Mouse (Mus musculus): ENCODE measurements around the gene Tmem259. TPM values are rescaled to one million over a fixed set of nuclear protein-coding genes. Genes with fewer than 3 reads are reported as not detected.

Tmem259 gene
- total RNA-seq, 1 experiment = 127 TPM

DNA sequence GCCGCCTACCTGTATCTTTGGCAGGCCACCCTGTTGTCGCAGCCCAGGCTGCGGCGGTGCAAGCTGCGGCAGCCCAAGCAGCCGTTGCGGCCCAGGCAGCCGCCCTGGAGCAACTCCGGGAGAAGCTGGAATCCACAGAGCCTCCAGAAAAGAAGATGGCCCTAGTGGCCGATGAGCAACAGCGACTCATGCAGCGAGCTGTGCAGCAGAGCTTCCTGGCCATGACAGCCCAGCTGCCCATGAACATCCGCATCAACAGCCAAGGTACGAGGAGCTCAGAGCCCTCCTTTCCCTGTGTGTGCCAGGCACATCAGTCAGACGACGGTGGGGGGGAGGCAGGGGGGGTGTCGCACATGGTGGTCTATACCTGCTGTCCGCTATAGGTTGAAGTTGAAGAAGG lies 33.5 kb downstream of the Tmem259 start:
- Histone ChIP-seq H3K4me3 (ENCODE audit: insufficient read depth in 1 of 2, low read depth in 1 of 2, low read length in 2 of 2, poor library complexity in 1 of 2, severe bottlenecking in 1 of 2) (no peak overlapping the region; a peak in 1 of 4 replicates), H3K9ac (ENCODE audit: insufficient read depth, low read depth, low read length, poor library complexity, severe bottlenecking) (no peak overlapping the region), H3K4me1 (ENCODE audit: control insufficient read depth in 2 of 2, insufficient read depth in 2 of 2, low read length in 2 of 2, poor library complexity in 1 of 2) (peaks cover 0 to 12% of the 10 kb centered on the region in 2 experiments; a peak in 2 of 4 replicates), H3K9me3 (ENCODE audit: control insufficient read depth, insufficient read depth, low read depth, low read length) (no peaks in the 10 kb centered on the region), H3K27ac (ENCODE audit: insufficient read depth, low read depth, low read length, poor library complexity, severe bottlenecking) (no peak overlapping the region), H3K36me3 (ENCODE audit: control insufficient read depth, insufficient read depth, low read length, poor library complexity, severe bottlenecking) (peaks cover 2% of the 10 kb centered on the region; the same call in 1 of the 2 replicates)
- TF ChIP-seq CHD2 (IDR thresholded peaks at IDR 0.05; ENCODE audit: low read depth, low read length) (no peak), ZNF384 (IDR thresholded peaks at IDR 0.05; ENCODE audit: low read depth, low read length) (no peak), ZC3H11A (IDR thresholded peaks at IDR 0.05; ENCODE audit: borderline replicate concordance, low read depth, low read length) (no peak), HCFC1 (IDR thresholded peaks at IDR 0.05; ENCODE audit: borderline replicate concordance, insufficient read depth, low read length) (no peak), MAFK (IDR thresholded peaks at IDR 0.05; ENCODE audit: insufficient read depth, low read depth, low read length) (no peak)
- in situ Hi-C loops (cut with MboI; ENCODE audit: low sequenced_read_pairs in 2 of 2, unreplicated experiment in 2 of 2) = no loop called here
- DNase-seq (ENCODE audit: low read depth, low spot score) = no peak

DNA sequence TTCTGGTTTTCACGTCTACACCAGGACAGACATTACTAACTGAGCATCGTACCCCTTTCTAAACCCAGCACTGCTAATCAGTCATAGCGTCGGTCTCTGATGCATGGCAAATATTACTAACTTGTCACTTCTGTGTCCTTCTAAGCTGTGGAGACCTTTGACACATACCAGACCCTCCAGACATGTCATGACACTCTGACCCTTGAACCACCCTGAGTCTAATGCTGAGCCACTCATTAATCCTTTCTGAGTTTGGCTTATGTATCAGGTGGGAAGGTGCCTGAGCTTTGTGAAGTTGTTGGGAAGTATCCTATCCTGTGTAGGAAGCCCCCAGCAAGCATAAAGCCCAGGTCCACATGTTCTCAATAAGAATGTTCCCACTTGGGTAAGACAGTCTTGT lies 34.3 kb downstream of the Tmem259 start:
- Histone ChIP-seq H3K4me1 (ENCODE audit: control insufficient read depth in 2 of 2, insufficient read depth in 2 of 2, low read length in 2 of 2, poor library complexity in 1 of 2) (peaks cover 0 to 10% of the 10 kb centered on the region in 2 experiments; a peak in 1 of 4 replicates), H3K4me3 (ENCODE audit: insufficient read depth in 1 of 2, low read depth in 1 of 2, low read length in 2 of 2, poor library complexity in 1 of 2, severe bottlenecking in 1 of 2) (no peak overlapping the region), H3K36me3 (ENCODE audit: control insufficient read depth, insufficient read depth, low read length, poor library complexity, severe bottlenecking) (peaks cover 2% of the 10 kb centered on the region; the same call in 1 of the 2 replicates), H3K27ac (ENCODE audit: insufficient read depth, low read depth, low read length, poor library complexity, severe bottlenecking) (no peak overlapping the region), H3K9ac (ENCODE audit: insufficient read depth, low read depth, low read length, poor library complexity, severe bottlenecking) (no peak overlapping the region), H3K9me3 (ENCODE audit: control insufficient read depth, insufficient read depth, low read depth, low read length) (no peaks in the 10 kb centered on the region)
- DNase-seq (ENCODE audit: low read depth, low spot score) = no peak
- TF ChIP-seq ZNF384 (IDR thresholded peaks at IDR 0.05; ENCODE audit: low read depth, low read length) (no peak), CHD2 (IDR thresholded peaks at IDR 0.05; ENCODE audit: low read depth, low read length) (no peak), MAFK (IDR thresholded peaks at IDR 0.05; ENCODE audit: insufficient read depth, low read depth, low read length) (no peak), ZC3H11A (IDR thresholded peaks at IDR 0.05; ENCODE audit: borderline replicate concordance, low read depth, low read length) (no peak), HCFC1 (IDR thresholded peaks at IDR 0.05; ENCODE audit: borderline replicate concordance, insufficient read depth, low read length) (no peak)
- in situ Hi-C loops (cut with MboI; ENCODE audit: low sequenced_read_pairs in 2 of 2, unreplicated experiment in 2 of 2) = no loop called here

DNA sequence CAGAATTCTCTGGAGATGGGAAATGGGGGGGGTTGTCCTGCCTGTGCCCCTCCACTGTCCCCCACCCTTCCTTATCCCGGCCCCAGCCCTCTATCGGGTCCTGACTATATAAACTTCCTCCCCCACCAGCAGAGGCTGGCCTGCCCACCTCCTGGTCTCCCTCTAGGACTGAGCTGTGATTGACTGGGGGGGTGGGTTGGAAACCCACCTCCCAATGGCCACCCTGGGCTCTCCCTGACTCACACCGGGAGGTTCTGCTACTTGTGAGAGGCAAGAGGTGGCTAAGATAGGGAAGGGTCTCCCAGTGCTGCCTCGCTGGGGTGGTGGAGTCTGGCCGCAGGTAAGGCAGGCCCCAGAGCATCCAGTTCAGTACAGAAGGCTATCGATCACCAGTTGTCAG lies 36.6 kb downstream of the Tmem259 start:
- in situ Hi-C loops (cut with MboI; ENCODE audit: low sequenced_read_pairs in 2 of 2, unreplicated experiment in 2 of 2) = no loop called here
- no peak for DNase-seq (ENCODE audit: low read depth, low spot score)
- no peak overlapping the region for H3K9ac ChIP-seq (ENCODE audit: insufficient read depth, low read depth, low read length, poor library complexity, severe bottlenecking)
- peaks cover 2% of the 10 kb centered on the region; the same call in 1 of the 2 replicates for H3K36me3 ChIP-seq (ENCODE audit: control insufficient read depth, insufficient read depth, low read length, poor library complexity, severe bottlenecking)
- H3K9me3 ChIP-seq (ENCODE audit: control insufficient read depth, insufficient read depth, low read depth, low read length) = no peaks in the 10 kb centered on the region
- H3K27ac ChIP-seq (ENCODE audit: insufficient read depth, low read depth, low read length, poor library complexity, severe bottlenecking) = no peak overlapping the region
- H3K4me1 ChIP-seq (ENCODE audit: control insufficient read depth in 2 of 2, insufficient read depth in 2 of 2, low read length in 2 of 2, poor library complexity in 1 of 2) = peaks cover 0 to 10% of the 10 kb centered on the region in 2 experiments; a peak in 1 of 4 replicates
- TF ChIP-seq CHD2 (IDR thresholded peaks at IDR 0.05; ENCODE audit: low read depth, low read length) (no peak), ZC3H11A (IDR thresholded peaks at IDR 0.05; ENCODE audit: borderline replicate concordance, low read depth, low read length) (no peak), ZNF384 (IDR thresholded peaks at IDR 0.05; ENCODE audit: low read depth, low read length) (no peak), MAFK (IDR thresholded peaks at IDR 0.05; ENCODE audit: insufficient read depth, low read depth, low read length) (no peak), HCFC1 (IDR thresholded peaks at IDR 0.05; ENCODE audit: borderline replicate concordance, insufficient read depth, low read length) (no peak)
- no peak overlapping the region for H3K4me3 ChIP-seq (ENCODE audit: insufficient read depth in 1 of 2, low read depth in 1 of 2, low read length in 2 of 2, poor library complexity in 1 of 2, severe bottlenecking in 1 of 2)

DNA sequence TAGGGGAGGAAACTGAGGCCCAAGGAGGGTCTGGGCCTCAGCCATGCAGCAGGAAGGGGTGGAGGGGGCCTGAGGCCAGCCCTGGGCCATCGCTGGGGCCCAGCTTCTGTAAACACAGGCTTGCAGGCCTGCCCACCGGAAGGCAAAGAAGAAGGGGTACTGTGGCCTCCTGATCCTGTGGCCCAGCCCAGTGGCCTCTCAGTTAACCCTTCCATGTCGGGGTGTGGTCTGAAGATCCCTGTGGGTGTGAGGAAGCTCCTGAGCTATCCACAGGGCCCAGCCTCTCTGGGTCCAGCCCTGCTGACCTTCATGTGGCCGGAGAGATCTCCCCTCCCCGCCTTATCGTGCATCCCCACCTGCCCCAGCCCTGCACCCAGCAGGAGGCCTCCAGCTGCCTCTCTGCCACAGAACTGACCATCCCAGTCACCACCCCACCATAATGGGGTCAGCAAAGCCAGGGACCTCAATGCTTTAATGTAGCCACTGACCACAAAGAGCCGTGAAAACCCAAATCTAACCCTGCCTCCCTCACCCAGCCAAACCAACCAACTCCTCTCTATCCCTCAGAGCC lies 37.3 kb downstream of the Tmem259 start:
- Histone ChIP-seq H3K4me1 (ENCODE audit: control insufficient read depth in 2 of 2, insufficient read depth in 2 of 2, low read length in 2 of 2, poor library complexity in 1 of 2) (peaks cover 0 to 10% of the 10 kb centered on the region in 2 experiments; a peak in 1 of 4 replicates), H3K9me3 (ENCODE audit: control insufficient read depth, insufficient read depth, low read depth, low read length) (no peaks in the 10 kb centered on the region), H3K36me3 (ENCODE audit: control insufficient read depth, insufficient read depth, low read length, poor library complexity, severe bottlenecking) (peaks cover 2% of the 10 kb centered on the region; the same call in 1 of the 2 replicates), H3K27ac (ENCODE audit: insufficient read depth, low read depth, low read length, poor library complexity, severe bottlenecking) (no peak overlapping the region), H3K9ac (ENCODE audit: insufficient read depth, low read depth, low read length, poor library complexity, severe bottlenecking) (no peak overlapping the region), H3K4me3 (ENCODE audit: insufficient read depth in 1 of 2, low read depth in 1 of 2, low read length in 2 of 2, poor library complexity in 1 of 2, severe bottlenecking in 1 of 2) (no peak overlapping the region)
- in situ Hi-C loops (cut with MboI; ENCODE audit: low sequenced_read_pairs in 2 of 2, unreplicated experiment in 2 of 2) = no loop called here
- TF ChIP-seq ZNF384 (IDR thresholded peaks at IDR 0.05; ENCODE audit: low read depth, low read length) (no peak), HCFC1 (IDR thresholded peaks at IDR 0.05; ENCODE audit: borderline replicate concordance, insufficient read depth, low read length) (no peak), MAFK (IDR thresholded peaks at IDR 0.05; ENCODE audit: insufficient read depth, low read depth, low read length) (no peak), CHD2 (IDR thresholded peaks at IDR 0.05; ENCODE audit: low read depth, low read length) (no peak), ZC3H11A (IDR thresholded peaks at IDR 0.05; ENCODE audit: borderline replicate concordance, low read depth, low read length) (no peak)
- DNase-seq (ENCODE audit: low read depth, low spot score) = no peak

Measured in ES-E14 (cell line).